Mouse (Mus musculus) MEL (cell line): ENCODE measurements around the gene Spc24. TPM values are rescaled to one million over a fixed set of nuclear protein-coding genes. Genes with fewer than 3 reads are reported as not detected.

ENCODE experiments used
- DNase-seq: peaks from one replicate; pipeline ENCODE4 v3.0.0; 2011; ENCODE audit warnings: low read depth, low spot score
- H3K27ac ChIP-seq: 2 replicates; pipeline ENCODE4 v1.5.1; 2012; ENCODE audit warnings: low read depth, mild to moderate bottlenecking, control low read depth, low read length, moderate library complexity; ENCODE audit not compliant: control insufficient read depth
- H3K27me3 ChIP-seq, 2 experiments: fragments of 150-350 bp in 1 of 2; sonication (generic) in 1 of 2; 2 replicates each; pipeline ENCODE4 v1.6.1; 2012; ENCODE audit warnings: low read length in 2 of 2, mild to moderate bottlenecking in 2 of 2, improper control_type of control experiment in 1 of 2, moderate library complexity in 1 of 2; ENCODE audit not compliant: insufficient read depth in 2 of 2, control insufficient read depth in 1 of 2
- H3K36me3 ChIP-seq, 2 experiments: 2 replicates each; pipeline ENCODE4 v1.6.1; 2012 to 2014; ENCODE audit warnings: low read length in 2 of 2, improper control_type of control experiment in 1 of 2, inconsistent platforms in 1 of 2, mild to moderate bottlenecking in 1 of 2; ENCODE audit not compliant: insufficient read depth in 2 of 2, control insufficient read depth in 1 of 2
- H3K4me1 ChIP-seq, 2 experiments: fragments of 150-350 bp in 1 of 2; sonication (generic) in 1 of 2; 2 replicates each; pipeline ENCODE4 v1.6.1; 2012; ENCODE audit warnings: low read length in 2 of 2, improper control_type of control experiment in 1 of 2, mild to moderate bottlenecking in 1 of 2; ENCODE audit not compliant: insufficient read depth in 2 of 2, control insufficient read depth in 1 of 2
- H3K4me3 ChIP-seq, 2 experiments: fragments of 150-350 bp in 1 of 2; sonication (generic) in 1 of 2; 2 replicates each; pipeline ENCODE4 v1.5.1; 2012; ENCODE audit warnings: low read depth in 2 of 2, low read length in 2 of 2, mild to moderate bottlenecking in 2 of 2, moderate library complexity in 2 of 2, control low read depth in 1 of 2, improper control_type of control experiment in 1 of 2; ENCODE audit not compliant: control insufficient read depth in 1 of 2, insufficient read depth in 1 of 2
- H3K79me2 ChIP-seq: 2 replicates; pipeline ENCODE4 v1.6.1; 2012; ENCODE audit warnings: mild to moderate bottlenecking, low read length, moderate library complexity; ENCODE audit not compliant: control insufficient read depth, poor library complexity, insufficient read depth
- H3K9ac ChIP-seq: 2 replicates; pipeline ENCODE4 v1.6.1; 2012; ENCODE audit warnings: low read depth, mild to moderate bottlenecking, control low read depth, low read length, moderate library complexity; ENCODE audit not compliant: control insufficient read depth, poor library complexity, severe bottlenecking
- H3K9me3 ChIP-seq: fragments of 150-350 bp; sonication (generic); replicated peaks from 2 replicates; pipeline ENCODE4 v1.6.1; 2012; ENCODE audit warnings: mild to moderate bottlenecking, low read length, improper control_type of control experiment, moderate library complexity; ENCODE audit not compliant: insufficient read depth
- BHLHE40 ChIP-seq: IDR thresholded peaks from 2 replicates; pipeline ENCODE4 v1.6.1; 2012; ENCODE audit warnings: low read depth, mild to moderate bottlenecking, inconsistent platforms, low read length, improper control_type of control experiment, borderline replicate concordance
- CHD1 ChIP-seq: IDR thresholded peaks from 2 replicates; pipeline ENCODE4 v1.6.1; 2012; ENCODE audit warnings: low read depth, mild to moderate bottlenecking, inconsistent platforms, low read length, improper control_type of control experiment
- CHD2 ChIP-seq: IDR thresholded peaks from 2 replicates; pipeline ENCODE4 v1.6.1; 2011; ENCODE audit warnings: low read length, improper control_type of control experiment
- ETS1 ChIP-seq: IDR thresholded peaks from 2 replicates; pipeline ENCODE4 v1.6.1; 2012; ENCODE audit warnings: low read depth, mild to moderate bottlenecking, inconsistent platforms, low read length, improper control_type of control experiment, moderate library complexity
- MXI1 ChIP-seq: IDR thresholded peaks from 2 replicates; pipeline ENCODE4 v1.6.1; 2011; ENCODE audit warnings: mild to moderate bottlenecking, low read depth, low read length, improper control_type of control experiment
- MYB ChIP-seq: IDR thresholded peaks from 2 replicates; pipeline ENCODE4 v1.6.1; 2011; ENCODE audit warnings: mild to moderate bottlenecking, low read depth, low read length, improper control_type of control experiment
- MYC ChIP-seq: IDR thresholded peaks from 2 replicates; pipeline ENCODE4 v1.6.1; 2011; ENCODE audit warnings: low read depth, mild to moderate bottlenecking, low read length, improper control_type of control experiment, moderate library complexity
- NELFE ChIP-seq: IDR thresholded peaks from 2 replicates; pipeline ENCODE4 v1.6.1; 2011; ENCODE audit warnings: low read depth, low read length, improper control_type of control experiment
- NRF1 ChIP-seq: IDR thresholded peaks from 2 replicates; pipeline ENCODE4 v1.6.1; 2014; ENCODE audit warnings: low read depth, mild to moderate bottlenecking, inconsistent platforms, low read length, improper control_type of control experiment, moderate library complexity; ENCODE audit not compliant: poor library complexity, insufficient read depth, severe bottlenecking
- RAD21 ChIP-seq: IDR thresholded peaks from 2 replicates; pipeline ENCODE4 v1.6.1; 2011; ENCODE audit warnings: mild to moderate bottlenecking, low read depth, low read length, improper control_type of control experiment
- RCOR1 ChIP-seq: IDR thresholded peaks from 2 replicates; pipeline ENCODE4 v1.6.1; 2012; ENCODE audit warnings: low read depth, mild to moderate bottlenecking, inconsistent platforms, low read length, improper control_type of control experiment
- SIN3A ChIP-seq: IDR thresholded peaks from 2 replicates; pipeline ENCODE4 v1.6.1; 2012; ENCODE audit warnings: low read length, improper control_type of control experiment, inconsistent platforms
- SMC3 ChIP-seq: IDR thresholded peaks from 2 replicates; pipeline ENCODE4 v1.6.1; 2011; ENCODE audit warnings: low read depth, low read length, improper control_type of control experiment
- TAL1 ChIP-seq: IDR thresholded peaks from 2 replicates; pipeline ENCODE4 v1.6.1; 2012; ENCODE audit warnings: mild to moderate bottlenecking, inconsistent platforms, low read length, moderate library complexity, mixed read lengths
- TBP ChIP-seq: IDR thresholded peaks from 2 replicates; pipeline ENCODE4 v1.8.0; 2011; ENCODE audit warnings: low read depth, low read length, improper control_type of control experiment
- UBTF ChIP-seq: IDR thresholded peaks from 2 replicates; pipeline ENCODE4 v1.6.1; 2012; ENCODE audit warnings: low read depth, mild to moderate bottlenecking, inconsistent platforms, low read length, improper control_type of control experiment, moderate library complexity, borderline replicate concordance; ENCODE audit not compliant: insufficient read depth
- USF2 ChIP-seq, 2 experiments: IDR thresholded peaks; 2 replicates each; pipeline ENCODE4 v1.6.1; 2011 to 2012; ENCODE audit warnings: improper control_type of control experiment in 2 of 2, low read length in 2 of 2, borderline replicate concordance in 1 of 2, inconsistent platforms in 1 of 2, low read depth in 1 of 2, mild to moderate bottlenecking in 1 of 2; ENCODE audit not compliant: insufficient read depth in 1 of 2
- ZC3H11A ChIP-seq: IDR thresholded peaks from 2 replicates; pipeline ENCODE4 v1.6.1; 2012; ENCODE audit warnings: low read depth, mild to moderate bottlenecking, inconsistent platforms, low read length, improper control_type of control experiment
- ZNF384 ChIP-seq: IDR thresholded peaks from 2 replicates; pipeline ENCODE4 v1.6.1; 2012; ENCODE audit warnings: low read depth, mild to moderate bottlenecking, inconsistent platforms, low read length, improper control_type of control experiment
- polyA plus RNA-seq, 2 experiments: library from polyadenylated mRNA; stranded (reverse) in 1 of 2; unstranded in 1 of 2; fragments of >175 nt in 1 of 2; fragments of >200 nt in 1 of 2; gene quantifications; 2 replicates each; pipeline versions ENCODE4 v1.2.1 to v1.2.4; 2012; ENCODE audit warnings: low replicate concordance in 2 of 2, low read depth in 1 of 2; ENCODE audit not compliant: insufficient read length in 2 of 2, insufficient read depth in 1 of 2, missing spikeins in 1 of 2
- total RNA-seq: library from RNA; depleted of rRNA; stranded (reverse); fragments of 300-350 nt; gene quantifications from 2 replicates; pipeline ENCODE4 v1.2.3, GENCODE M21; 2012; rRNA removed

Spc24 gene
- total and polyA plus RNA-seq, 3 experiments = 304 to 377 TPM; not detected in 1

DNA sequence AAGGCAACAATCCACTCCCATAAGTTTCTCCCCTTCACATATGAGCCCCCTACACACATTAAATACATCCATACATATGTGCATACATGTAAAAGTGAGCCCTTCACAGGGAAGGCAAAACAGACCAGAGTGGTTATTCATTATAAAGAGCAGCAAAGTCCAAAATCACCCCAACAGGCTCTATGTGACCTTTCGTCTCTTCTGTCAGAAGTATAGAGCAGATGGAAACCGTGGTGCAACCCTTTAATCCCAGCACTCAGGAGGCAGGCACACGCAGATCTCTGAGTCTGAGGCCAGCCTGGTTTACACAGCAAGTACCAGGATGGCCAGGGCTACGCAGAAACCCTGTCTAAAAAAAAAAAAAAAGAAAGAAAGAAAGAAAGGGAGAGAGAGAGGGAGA lies 54.0 kb downstream of the Spc24 start:
- H3K79me2 ChIP-seq = no peaks in the 10 kb centered on the region
- no peak overlapping the region for H3K27ac ChIP-seq
- no peak overlapping the region for H3K9ac ChIP-seq

More for the DNA sequence above, 54.0 kb downstream of the Spc24 start:
- DNase-seq = no peak
- Histone ChIP-seq H3K27me3 (no peaks in the 10 kb centered on the region), H3K36me3 (peaks cover 0 to 39% of the 10 kb centered on the region in 2 experiments; a peak in 2 of 4 replicates), H3K4me3 (no peak overlapping the region), H3K4me1 (no peaks in the 10 kb centered on the region), H3K9me3 (no peaks in the 10 kb centered on the region)
- no peak for TF ChIP-seq TAL1
- no peak for TF ChIP-seq BHLHE40
- TF ChIP-seq TBP = no peak
- TF ChIP-seq ZNF384 = no peak
- TF ChIP-seq RAD21 = no peak
- TF ChIP-seq NELFE = no peak
- TF ChIP-seq ZC3H11A = no peak
- no peak for TF ChIP-seq CHD2
- TF ChIP-seq NRF1 = no peak
- no peak for TF ChIP-seq SMC3
- TF ChIP-seq RCOR1 = no peak
- no peak for TF ChIP-seq CHD1
- no peak for TF ChIP-seq USF2 (IDR thresholded peaks at IDR 0.05; ENCODE audit: borderline replicate concordance in 1 of 2, insufficient read depth in 1 of 2, low read depth in 1 of 2, low read length in 2 of 2)
- no peak for TF ChIP-seq ETS1
- no peak for TF ChIP-seq MXI1
- no peak for TF ChIP-seq UBTF
- no peak for TF ChIP-seq MYB
- no peak for TF ChIP-seq SIN3A
- TF ChIP-seq MYC = no peak

Other genes with a start within 250 kb of the Spc24 start
- 37.2 and 55.2 TPM in 2 replicates for gene AB124611, start 234.1 kb downstream of the Spc24 start, total RNA-seq
- gene AB124611, start 234.1 kb downstream of the Spc24 start, polyA plus RNA-seq = 10 to 100 TPM in 1 of 2 experiments, not detected in 1; 58.7 TPM
- gene Carm1, start 213.4 kb downstream of the Spc24 start, total RNA-seq = 121 and 131 TPM in 2 replicates
- gene Carm1, start 213.4 kb downstream of the Spc24 start, polyA plus RNA-seq = 100 to 1,000 TPM; 121 to 423 TPM
- 74.1 and 87.9 TPM in 2 replicates for gene Timm29, start 167.6 kb downstream of the Spc24 start, total RNA-seq
- gene Timm29, start 167.6 kb downstream of the Spc24 start, polyA plus RNA-seq = 100 to 1,000 TPM in 1 of 2 experiments, 10 to 100 TPM in 1; 45.8 to 163 TPM
- 22.8 and 24.0 TPM in 2 replicates for gene Yipf2, start 167.5 kb downstream of the Spc24 start, total RNA-seq
- gene Yipf2, start 167.5 kb downstream of the Spc24 start, polyA plus RNA-seq = 10 to 100 TPM in 1 of 2 experiments, not detected in 1; 84.9 TPM
- 249 and 263 TPM in 2 replicates for gene Smarca4, start 144.1 kb downstream of the Spc24 start, total RNA-seq
- 100 to 1,000 TPM in 1 of 2 experiments, 10 to 100 TPM in 1; 71.4 to 381 TPM for gene Smarca4, start 144.1 kb downstream of the Spc24 start, polyA plus RNA-seq
- gene Ldlr, start 36.8 kb downstream of the Spc24 start, total RNA-seq = 58.1 and 69.1 TPM in 2 replicates
- gene Ldlr, start 36.8 kb downstream of the Spc24 start, polyA plus RNA-seq = 10 to 100 TPM in 1 of 2 experiments, not detected in 1; 90.6 TPM
- gene Kank2, start 38.4 kb upstream of the Spc24 start, total RNA-seq = 5.9 and 7.6 TPM in 2 replicates
- 10 to 100 TPM in 1 of 2 experiments, not detected in 1; 16.3 TPM for gene Kank2, start 38.4 kb upstream of the Spc24 start, polyA plus RNA-seq
- not detected in 2 replicates for gene Angptl8, start 75.2 kb upstream of the Spc24 start, total RNA-seq
- under 1 TPM in 1 of 2 experiments, not detected in 1; 0.25 TPM for gene Angptl8, start 75.2 kb upstream of the Spc24 start, polyA plus RNA-seq
- 3.3 and 5.0 TPM in 2 replicates for gene Dock6, start 92.3 kb upstream of the Spc24 start, total RNA-seq
- 10 to 100 TPM in 1 of 2 experiments, not detected in 1; 21.3 TPM for gene Dock6, start 92.3 kb upstream of the Spc24 start, polyA plus RNA-seq
- 19.0 and 22.9 TPM in 2 replicates for gene Rab3d, start 157.9 kb upstream of the Spc24 start, total RNA-seq
- gene Rab3d, start 157.9 kb upstream of the Spc24 start, polyA plus RNA-seq = 10 to 100 TPM in 1 of 2 experiments, not detected in 1; 44.2 TPM
- 1.0 and 1.4 TPM in 2 replicates for gene Ccdc159, start 167.2 kb upstream of the Spc24 start, total RNA-seq
- 1 to 10 TPM in 1 of 2 experiments, not detected in 1; 6.4 TPM for gene Ccdc159, start 167.2 kb upstream of the Spc24 start, polyA plus RNA-seq
- gene Tmem205, start 167.3 kb upstream of the Spc24 start, total RNA-seq = 118 and 128 TPM in 2 replicates
- gene Tmem205, start 167.3 kb upstream of the Spc24 start, polyA plus RNA-seq = 100 to 1,000 TPM in 1 of 2 experiments, not detected in 1; 114 TPM
- 1.3 and 1.4 TPM in 2 replicates for gene Plppr2, start 176.7 kb upstream of the Spc24 start, total RNA-seq
- gene Plppr2, start 176.7 kb upstream of the Spc24 start, polyA plus RNA-seq = 10 to 100 TPM in 1 of 2 experiments, not detected in 1; 13.9 TPM
- gene Swsap1, start 195.5 kb upstream of the Spc24 start, total RNA-seq = 12.7 and 17.2 TPM in 2 replicates
- 10 to 100 TPM in 1 of 2 experiments, not detected in 1; 19.3 TPM for gene Swsap1, start 195.5 kb upstream of the Spc24 start, polyA plus RNA-seq
- 139 and 192 TPM in 2 replicates for gene Epor, start 203.2 kb upstream of the Spc24 start, total RNA-seq
- gene Epor, start 203.2 kb upstream of the Spc24 start, polyA plus RNA-seq = 100 to 1,000 TPM in 1 of 2 experiments, not detected in 1; 440 TPM
- not detected in 2 replicates for gene Rgl3, start 229.1 kb upstream of the Spc24 start, total RNA-seq
- gene Rgl3, start 229.1 kb upstream of the Spc24 start, polyA plus RNA-seq = not detected
- gene Ccdc151, start 242.3 kb upstream of the Spc24 start, total RNA-seq = 0.19 TPM in 1 of 2 replicates, not detected in the other
- gene Ccdc151, start 242.3 kb upstream of the Spc24 start, polyA plus RNA-seq = under 1 TPM in 1 of 2 experiments, not detected in 1; 0.99 TPM
- 330 and 356 TPM in 2 replicates for gene Prkcsh, start 242.5 kb upstream of the Spc24 start, total RNA-seq
- 100 to 1,000 TPM; 183 to 577 TPM for gene Prkcsh, start 242.5 kb upstream of the Spc24 start, polyA plus RNA-seq